Mouse (Mus musculus) heart, postnatal 36 days (tissue): ENCODE measurements at regions not wholly inside any gene's neighbourhood (a gene's known extent, or its start where the extent isn't known, plus 50 kb on each side); places are given as distances from the start of the nearest gene placed in this dataset.

Experiments
- DNase-seq, 2 experiments: peaks; one replicate each; pipeline ENCODE4 v3.0.0; 2021 to 2022
- intact Hi-C: fragments of 180-260 bp; cut with DNase I; formaldehyde crosslinking; loops from one replicate; pipeline ENCODE4 v1.15.1; 2025

- no peak for DNase-seq
- intact Hi-C loops = no loop called here
Measured at GRCm38 (mm10) chr2:9759389-9760104, 121.5 kb upstream of the 4930412O13Rik start.

DNA sequence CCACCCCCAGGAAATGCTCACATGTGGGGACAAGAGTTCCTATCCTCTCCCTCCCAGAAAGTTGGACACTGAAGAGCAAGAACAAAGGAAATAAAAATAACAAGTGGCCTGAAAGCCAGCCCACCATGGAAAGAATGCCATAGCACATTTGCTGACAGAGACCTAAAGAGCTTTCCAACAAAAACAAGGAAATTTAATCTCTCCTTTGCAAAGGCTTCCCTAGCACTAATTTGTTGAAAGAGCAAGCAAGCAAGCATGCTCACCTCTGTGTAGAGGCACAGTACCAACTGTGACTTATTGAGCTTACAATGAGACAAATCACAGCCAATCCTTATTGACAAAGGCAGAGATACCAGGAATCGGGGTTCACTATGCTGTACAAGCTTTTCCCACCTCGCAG lies 100.9 kb upstream of the 4930412O13Rik start:
- DNase-seq = no peak
- intact Hi-C loops = no loop called here

DNA sequence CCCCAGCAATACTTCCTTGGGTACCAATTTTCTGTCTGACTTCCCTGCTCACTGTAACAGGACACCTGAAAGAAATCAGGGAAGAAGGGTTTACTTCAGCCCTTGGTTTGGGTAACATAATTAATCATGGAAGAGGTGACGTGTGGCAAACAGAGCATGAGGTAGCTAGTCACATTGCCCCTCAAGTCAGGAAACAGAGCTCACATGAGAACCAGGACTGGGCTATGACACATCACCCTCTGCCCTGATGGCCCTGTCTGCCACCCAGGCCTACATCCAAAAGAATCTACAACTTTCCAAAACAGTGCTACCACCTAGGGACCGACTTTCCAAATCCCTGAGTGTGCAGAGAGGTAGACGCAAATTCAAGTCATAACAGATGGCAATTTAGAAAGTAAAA lies 98.4 kb upstream of the 4930412O13Rik start:
- intact Hi-C loops = no loop called here
- no peak for DNase-seq

DNA sequence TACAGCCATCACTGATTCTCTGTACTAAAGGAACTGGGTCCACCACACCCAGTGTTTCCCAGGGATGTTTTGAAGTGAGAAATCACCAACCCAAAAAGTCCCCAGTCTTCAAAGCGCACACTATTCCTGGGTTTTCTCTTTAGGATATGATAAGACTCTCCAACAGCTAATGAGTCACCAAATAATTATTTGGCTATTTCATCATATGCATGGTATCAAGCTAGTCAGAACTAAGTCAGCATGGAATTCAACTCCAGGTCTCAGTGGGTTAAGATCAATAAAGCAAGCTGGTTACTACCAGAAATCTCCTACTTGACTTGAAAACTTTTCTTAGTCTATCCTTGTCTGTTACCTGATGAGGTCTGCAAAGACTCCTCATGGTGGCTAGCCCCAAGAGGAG lies 89.1 kb upstream of the 4930412O13Rik start:
- no peak for DNase-seq
- intact Hi-C loops = no loop called here

GRCm38 (mm10) chr2:9792381-9792780 lies 88.7 kb upstream of the 4930412O13Rik start:
- no peak for DNase-seq
- intact Hi-C loops = no loop called here

DNA sequence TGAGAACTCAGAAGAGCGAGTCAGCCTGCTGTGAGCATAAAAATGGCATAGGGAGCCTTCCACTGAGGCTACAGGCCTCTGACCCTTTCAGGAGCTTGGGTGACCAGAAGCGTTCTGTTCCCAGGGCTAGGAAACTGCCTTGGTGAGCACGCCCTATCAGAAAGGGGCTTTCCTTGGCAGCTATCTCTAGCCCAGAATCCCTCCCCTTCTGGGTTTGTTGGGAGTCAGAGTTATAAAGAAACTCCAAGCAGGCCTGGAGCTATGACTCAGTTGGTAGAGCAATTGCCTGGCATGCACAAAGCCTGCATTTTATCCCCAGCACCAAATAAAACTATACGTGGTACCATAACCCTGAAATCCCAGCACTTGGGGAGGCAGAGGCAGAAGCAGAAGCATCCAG lies 85.7 kb upstream of the 4930412O13Rik start:
- intact Hi-C loops = no loop called here
- no peak for DNase-seq

GRCm38 (mm10) chr2:9801484-9801883 lies 79.6 kb upstream of the 4930412O13Rik start:
- intact Hi-C loops = no loop called here
- DNase-seq = no peak

DNA sequence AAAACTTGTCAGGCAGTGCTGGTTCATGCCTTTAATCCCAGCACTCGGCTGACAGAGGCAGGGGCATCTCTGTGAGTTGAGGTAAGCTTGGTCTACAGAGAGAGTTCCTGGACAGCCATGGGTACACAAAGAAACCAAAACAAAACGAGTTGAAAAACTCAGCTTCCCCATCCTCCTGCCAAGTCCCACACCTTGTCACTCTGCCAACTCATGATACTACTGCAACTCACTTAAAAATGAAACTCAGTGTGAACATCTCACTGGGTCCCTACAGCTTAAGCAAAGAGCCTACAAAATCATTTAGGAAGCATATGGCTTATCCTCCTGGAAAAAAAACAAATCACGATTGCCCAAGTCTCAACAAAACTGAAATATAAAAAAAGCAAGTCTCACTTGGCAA lies 76.7 kb upstream of the 4930412O13Rik start:
- peak; percentile 4 to 19 for DNase-seq
- intact Hi-C loops = no loop called here

- intact Hi-C loops = no loop called here
- DNase-seq = no peak
Measured at GRCm38 (mm10) chr2:9805590-9805989, 75.5 kb upstream of the 4930412O13Rik start.
